Mouse (Mus musculus) bone marrow, adult 2 months (tissue): ENCODE results near the gene St3gal5.

Source experiments
- CTCF ChIP-seq: fragments of 200-500 bp; IDR thresholded peaks from 2 replicates; pipeline ENCODE4 v1.5.1; 2011; ENCODE audit warnings: low read length, control low read depth; ENCODE audit not compliant: control insufficient read depth, insufficient read depth
- POLR2A ChIP-seq: fragments of 200-500 bp; IDR thresholded peaks from 2 replicates; pipeline ENCODE4 v1.6.1; 2011; ENCODE audit warnings: low read depth, mild to moderate bottlenecking, control low read depth, low read length, borderline replicate concordance; ENCODE audit not compliant: control insufficient read depth

GRCm38 (mm10) chr6:72051757-72052156 is 45.6 kb upstream of the St3gal5 start:
- TF ChIP-seq POLR2A (no peak), CTCF (no peak)
